Mouse (Mus musculus): ENCODE measurements around the gene Npc1l1. TPM values are rescaled to one million over a fixed set of nuclear protein-coding genes. Genes with fewer than 3 reads are reported as not detected.
"Not testable (repeated sequence)": the region's sequence is repeated elsewhere in the genome, so short reads cannot be mapped to it uniquely, and the experiment has no call there.

Gene Npc1l1
- total RNA-seq (2015; ENCODE audit: low replicate concordance) (not detected in 2 replicates), total RNA-seq (2017; ENCODE audit: low replicate concordance) (not detected in 2 replicates)

DNA sequence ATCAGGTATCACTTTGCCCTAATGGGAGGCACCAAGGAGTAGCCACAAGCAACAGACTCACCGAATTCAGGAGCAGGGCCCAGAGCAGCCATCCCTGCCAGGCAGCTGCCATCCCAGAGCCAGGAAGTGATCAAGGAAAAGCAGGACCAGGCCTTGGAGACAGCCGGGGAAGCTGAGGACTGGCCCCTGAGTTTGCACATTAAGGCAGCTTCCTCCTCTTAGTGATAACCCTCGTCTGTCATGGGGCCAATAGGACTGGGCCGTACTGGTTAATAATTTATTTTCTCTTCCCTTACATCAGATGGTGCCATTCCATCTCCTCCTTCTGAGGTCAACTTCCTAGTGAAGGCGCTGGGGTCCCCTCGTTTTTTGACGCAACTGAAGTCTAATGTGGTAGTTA lies at the start of gene Npc1l1:
Gene Npc1l1 (minus strand): TSS at position 132 of the 400 bp plus-strand sequence.
- ATAC-seq (replicated peaks; ENCODE audit: low FRiP score, poor library complexity, severe bottlenecking): no peak

DNA sequence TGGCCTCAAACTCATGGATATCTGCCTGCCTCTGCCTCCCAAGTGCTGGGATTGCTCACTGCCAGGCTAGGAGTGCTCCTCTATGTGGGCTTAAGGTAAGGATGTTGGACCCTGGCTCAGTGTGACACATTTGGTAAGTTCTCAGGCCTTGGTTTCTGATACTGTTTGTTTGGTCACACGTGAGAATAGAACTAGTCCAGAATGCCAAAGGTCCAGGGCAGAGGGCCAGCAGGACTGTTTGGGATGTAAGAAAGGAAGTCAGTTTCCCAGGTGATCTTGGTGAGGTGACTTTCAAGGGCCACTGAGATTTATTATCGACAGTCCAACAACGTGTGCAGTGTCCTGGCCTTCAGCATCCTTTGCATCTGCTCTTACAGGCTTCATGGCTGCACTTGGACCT lies 46.5 kb upstream of the Npc1l1 start:
- ATAC-seq (replicated peaks; ENCODE audit: low FRiP score, poor library complexity, severe bottlenecking): no peak

DNA sequence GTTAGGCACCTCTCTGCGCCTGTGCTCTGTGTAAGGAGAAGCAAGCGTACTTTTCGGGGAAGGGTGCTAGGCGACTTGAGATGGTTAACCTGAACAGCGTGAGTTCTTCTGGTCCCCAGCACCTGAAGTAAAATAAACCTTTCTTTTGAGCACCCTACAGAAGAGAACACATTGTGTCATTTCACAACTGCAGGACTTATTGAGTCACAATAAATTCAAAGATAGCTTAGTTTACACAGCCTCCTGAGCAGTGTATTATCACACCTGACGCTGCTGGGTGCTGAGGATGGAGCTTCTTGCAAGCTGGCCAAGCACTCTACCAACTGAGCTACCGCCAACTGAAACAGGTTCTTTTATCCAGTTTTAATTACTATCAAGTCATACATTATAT lies 45.1 kb upstream of the Npc1l1 start:
- no peak for ATAC-seq (replicated peaks; ENCODE audit: low FRiP score, poor library complexity, severe bottlenecking)

DNA sequence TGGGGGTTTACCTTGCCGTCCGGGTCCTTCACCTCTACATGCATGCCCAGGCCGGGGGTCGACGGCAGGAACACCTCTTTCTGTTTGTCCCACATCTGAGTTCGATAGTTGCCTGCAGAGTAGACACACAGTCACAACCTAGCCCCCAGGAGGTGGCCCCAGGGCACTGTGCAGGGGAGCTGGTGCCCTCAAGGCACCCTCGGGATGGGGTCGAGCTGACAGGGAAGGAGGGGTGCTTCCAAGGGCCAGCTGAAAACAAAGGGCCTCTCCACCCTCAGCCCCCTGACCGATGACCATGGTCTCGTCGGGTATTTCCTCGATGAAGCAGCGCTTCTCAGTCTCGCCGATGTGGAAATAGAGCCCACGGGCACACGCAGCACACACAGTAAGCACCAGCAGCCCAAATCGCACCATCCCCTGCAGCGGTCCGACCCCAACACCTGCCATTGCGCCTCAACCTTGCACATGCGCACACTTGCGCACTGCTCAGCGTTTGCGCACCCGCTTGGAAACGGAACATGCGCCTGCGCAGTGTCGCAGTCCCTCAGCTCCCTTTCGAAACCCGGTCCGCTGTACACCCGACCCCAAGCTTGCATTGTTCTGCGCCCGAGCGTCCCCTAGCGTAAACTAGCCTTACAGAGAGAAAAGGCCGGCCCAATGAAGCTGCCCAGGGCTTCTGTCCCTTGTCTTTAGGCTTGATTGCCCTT lies 44.6 kb upstream of the Npc1l1 start, which contains the start of gene Tmed4:
Gene Tmed4 (minus strand): TSS at position 484 of the 707 bp plus-strand sequence.
- peak; percentile 94 for ATAC-seq (replicated peaks; ENCODE audit: low FRiP score, poor library complexity, severe bottlenecking)

DNA sequence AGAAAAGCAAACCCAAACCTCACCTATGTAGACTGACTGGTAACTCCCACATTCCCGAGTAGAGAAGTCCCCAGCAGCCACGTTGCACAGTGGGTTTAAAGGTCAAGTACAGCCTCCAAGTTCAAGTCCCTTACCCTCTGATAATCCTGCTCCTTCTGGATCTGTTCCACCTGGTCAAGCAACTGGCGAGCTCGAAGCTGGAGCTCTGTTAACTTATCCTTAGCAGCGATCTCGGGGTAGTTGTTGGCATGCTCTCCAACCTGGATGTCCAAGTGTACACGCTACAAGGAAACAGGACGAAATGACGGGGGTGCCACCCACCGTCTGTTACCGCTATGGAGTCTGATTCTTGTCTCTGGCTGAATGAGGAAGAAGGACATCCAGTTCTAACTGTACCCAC lies 43.7 kb upstream of the Npc1l1 start:
- no peak for ATAC-seq (replicated peaks; ENCODE audit: low FRiP score, poor library complexity, severe bottlenecking)

DNA sequence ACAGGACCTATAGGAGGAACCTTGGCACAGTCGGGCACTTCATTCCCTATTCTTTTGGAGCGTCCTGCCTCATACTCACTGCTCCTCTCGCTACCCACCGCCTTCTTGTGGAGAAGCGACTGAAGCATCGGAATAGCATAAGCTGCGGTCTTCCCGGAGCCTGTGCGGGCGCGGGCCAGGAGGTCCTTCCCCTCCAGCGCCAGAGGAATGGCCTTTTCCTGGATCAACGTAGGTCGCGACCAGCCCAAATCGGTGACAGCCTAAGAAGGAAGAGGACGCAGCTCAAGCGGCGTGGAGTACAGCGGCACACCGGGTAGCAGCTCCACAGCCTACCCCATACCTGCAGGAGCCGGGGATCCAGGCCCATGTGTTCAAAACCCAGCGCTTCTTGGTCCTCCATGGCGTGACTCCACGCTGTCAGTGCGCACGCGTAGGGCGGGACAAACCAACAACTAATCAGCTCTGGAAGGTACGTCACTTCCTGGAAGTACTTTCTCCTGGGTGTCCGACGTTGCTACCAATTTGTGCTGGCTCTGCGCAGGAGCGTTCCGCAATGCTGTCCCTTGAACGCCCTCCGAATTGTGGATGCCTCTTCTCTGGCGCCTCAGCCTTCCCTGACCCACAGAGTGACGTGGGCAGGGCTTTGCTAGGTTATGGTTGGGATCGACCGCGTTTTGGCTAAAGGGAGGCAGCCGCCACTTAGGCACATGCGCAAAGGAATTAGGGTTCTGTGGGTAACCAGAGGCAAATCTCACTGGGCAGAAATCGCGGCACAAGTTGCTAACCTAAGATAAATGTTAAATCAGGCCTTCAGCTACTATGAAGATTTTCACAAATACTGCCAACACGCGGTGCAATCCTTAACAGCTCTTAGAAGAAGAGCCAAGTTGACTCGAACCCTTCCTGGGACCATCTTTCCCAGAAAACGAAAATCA lies 37.6 kb upstream of the Npc1l1 start, which contains the start of gene Ddx56:
Gene Ddx56 (minus strand): TSS at position 453 of the 935 bp plus-strand sequence.
- peak; percentile 99 for ATAC-seq (replicated peaks; ENCODE audit: low FRiP score, poor library complexity, severe bottlenecking)

DNA sequence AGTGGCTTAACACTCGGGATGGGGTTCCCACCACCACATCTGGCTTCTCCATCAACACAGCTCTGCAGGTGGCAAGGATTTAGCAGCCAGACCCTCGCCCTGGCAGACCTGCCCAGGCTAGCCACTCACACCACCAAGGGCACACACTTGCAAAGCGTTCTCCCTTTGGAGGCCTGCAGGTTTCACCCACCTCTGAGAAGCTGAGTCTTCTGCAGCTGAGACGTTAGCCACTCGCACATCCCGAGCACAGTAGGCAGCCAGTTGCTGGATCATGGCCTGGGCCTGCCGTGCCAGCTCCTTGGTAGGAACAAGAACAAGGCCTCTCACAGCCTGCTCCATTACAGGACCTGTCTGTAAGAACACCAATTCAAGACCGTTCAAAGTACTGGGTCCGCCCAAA lies 36.7 kb upstream of the Npc1l1 start:
- ATAC-seq (replicated peaks; ENCODE audit: low FRiP score, poor library complexity, severe bottlenecking): no peak

DNA sequence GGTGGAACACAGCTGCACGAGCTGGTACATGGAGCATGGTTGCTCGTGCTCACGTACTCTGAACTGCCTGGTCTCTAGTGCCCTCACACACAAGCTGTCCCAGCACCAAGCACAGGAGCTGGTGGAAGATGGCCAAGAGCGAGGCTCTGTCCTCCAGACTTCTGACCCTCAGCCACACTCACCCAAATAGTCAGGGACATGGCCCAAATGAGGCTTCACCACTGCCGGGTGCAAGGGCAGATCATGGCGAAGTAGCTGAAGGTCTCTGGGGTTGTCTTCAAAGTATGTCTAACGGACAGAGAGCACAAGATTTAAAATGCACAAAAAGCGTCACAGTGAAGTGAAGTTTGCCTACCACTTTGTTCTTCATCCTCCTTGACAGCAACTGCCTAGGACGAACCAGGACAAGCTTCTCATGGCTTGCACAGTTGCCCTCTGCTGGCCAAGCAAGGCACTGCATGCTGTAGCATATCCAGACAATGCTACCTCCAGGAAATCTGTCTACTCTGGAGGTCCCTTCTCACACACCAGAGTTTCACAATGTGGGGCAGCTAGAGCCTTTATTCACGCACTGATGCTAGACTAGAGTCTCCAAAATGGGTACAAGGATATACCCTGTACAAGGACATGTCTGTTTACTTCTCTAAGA lies 31.6 kb upstream of the Npc1l1 start:
- peak; percentile 74 for ATAC-seq (replicated peaks; ENCODE audit: low FRiP score, poor library complexity, severe bottlenecking)

DNA sequence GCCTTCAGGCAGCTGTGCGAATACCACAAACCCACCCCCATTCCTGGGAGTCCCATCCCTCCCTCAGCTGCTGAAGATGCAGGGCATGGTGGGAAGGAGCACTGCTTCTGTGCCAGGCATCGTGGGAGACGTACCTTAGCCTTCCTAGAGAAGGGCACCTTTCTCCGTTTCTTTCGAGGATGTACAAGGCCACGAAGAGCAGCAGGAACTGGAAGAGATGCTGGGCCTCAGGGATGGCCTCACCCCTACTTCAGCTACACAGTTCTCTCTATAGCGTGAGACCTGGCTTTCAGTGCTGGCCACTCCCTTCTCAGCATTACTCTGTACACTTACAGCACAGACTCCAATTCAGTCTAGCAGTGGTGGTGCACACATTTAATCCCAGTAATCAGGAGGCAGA lies 29.5 kb upstream of the Npc1l1 start:
- ATAC-seq (replicated peaks; ENCODE audit: low FRiP score, poor library complexity, severe bottlenecking): no peak

DNA sequence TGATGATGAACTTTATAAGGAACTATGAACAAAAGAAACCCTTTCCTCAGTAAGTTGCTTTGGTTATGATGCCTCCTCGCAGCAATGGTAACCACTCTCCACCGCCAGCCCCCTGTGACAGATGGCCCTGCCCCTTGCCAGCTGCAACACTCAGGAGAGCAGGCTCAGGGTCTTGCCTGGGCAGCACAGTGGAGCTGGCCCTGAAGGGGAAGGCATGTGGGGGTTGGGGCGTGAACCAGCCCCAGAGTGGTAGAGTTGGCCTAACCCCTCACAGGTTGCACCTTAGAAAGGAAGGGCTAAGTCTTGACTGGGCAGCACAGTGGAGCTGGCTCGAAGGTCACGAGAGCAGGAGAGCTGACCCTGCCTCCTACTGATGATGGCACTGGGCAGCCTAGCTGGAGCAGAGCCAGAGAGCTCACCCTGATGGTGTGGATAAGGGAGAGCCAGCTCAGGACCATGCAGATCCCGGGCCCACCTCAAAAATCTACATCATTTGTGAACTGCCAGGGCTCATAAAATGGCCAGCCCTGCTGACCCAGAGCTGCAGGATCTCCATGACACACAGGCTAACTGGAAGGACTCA lies 26.6 kb upstream of the Npc1l1 start:
- no peak for ATAC-seq (replicated peaks; ENCODE audit: low FRiP score, poor library complexity, severe bottlenecking)

DNA sequence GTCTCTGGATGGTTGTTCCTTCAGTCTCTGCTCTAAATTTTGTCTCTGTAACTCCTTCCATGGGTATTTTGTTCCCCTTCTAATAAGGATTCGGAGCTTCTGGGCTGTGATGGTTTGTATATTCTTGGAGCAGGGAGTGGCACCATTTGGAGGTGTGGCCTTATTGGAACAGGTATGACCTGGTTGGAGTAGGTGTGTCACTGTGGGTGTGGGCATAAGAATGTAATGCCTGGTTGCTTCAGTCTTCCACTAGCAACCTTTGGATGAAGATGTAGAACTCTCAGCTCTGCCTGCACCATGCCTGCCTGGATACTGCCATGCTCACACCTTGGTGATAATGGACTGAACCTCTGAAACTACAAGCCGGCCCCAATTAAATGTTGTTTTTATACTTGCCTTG lies 24.7 kb upstream of the Npc1l1 start:
- ATAC-seq (replicated peaks; ENCODE audit: low FRiP score, poor library complexity, severe bottlenecking): not testable (repeated sequence)

DNA sequence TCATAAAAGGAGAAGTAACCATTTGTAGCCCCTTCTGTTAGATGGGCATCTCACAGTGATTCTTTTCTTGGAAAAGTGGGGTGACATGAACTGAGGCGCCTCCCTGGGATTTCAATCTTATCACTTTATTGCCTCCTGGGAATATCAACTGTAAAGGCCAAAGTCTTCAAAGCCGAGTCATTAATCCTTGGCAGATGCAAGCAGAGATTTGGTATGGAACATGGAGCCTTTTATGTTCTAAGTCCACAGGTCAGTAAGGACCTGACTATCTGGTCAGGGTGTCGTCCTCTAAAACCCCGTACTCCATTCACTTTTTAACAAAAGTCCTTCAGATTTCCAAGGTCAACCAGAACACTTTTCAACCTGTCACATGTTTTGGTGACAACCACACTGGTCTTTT lies 22.9 kb upstream of the Npc1l1 start:
- no peak for ATAC-seq (replicated peaks; ENCODE audit: low FRiP score, poor library complexity, severe bottlenecking)

DNA sequence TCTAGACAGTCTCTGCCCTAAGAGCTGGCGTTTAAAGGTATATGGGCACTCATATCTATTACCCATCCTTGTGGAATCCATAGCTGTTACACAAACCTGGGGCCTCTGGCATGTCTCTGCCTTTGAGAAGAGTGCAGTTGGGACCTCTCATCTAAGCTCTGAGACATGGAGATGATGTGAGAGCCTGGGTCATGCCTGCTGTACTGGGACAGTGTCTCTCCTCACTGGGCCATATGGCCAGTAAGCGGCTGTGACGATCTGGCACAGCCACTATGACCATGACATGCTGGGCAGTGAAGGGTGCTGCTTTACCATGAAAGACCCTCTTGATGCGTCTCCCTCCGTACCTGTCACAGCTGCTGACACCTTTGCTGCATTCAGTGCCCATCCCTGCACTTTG lies 22.3 kb upstream of the Npc1l1 start:
- ATAC-seq (replicated peaks; ENCODE audit: low FRiP score, poor library complexity, severe bottlenecking): no peak

DNA sequence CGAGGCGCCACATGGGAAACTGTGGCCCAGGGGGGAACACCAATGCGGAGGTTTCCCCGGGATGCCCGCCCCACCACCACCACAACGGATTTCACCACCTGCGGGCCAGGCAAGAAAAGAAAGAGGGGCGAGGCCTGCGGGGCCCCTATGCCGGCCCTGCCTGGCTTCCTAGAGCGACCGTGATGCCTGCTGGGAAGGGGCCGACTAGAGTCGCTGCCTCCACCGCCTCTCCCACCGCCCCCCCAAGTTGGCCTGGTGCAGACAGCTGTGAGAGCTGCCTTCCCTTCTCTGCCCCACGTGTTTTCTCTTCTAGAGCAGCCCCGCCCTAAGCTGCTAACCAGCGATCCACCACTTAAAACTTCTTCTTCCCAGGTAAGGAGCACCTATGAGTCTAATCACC lies 14.8 kb upstream of the Npc1l1 start:
- no peak for ATAC-seq (replicated peaks; ENCODE audit: low FRiP score, poor library complexity, severe bottlenecking)

DNA sequence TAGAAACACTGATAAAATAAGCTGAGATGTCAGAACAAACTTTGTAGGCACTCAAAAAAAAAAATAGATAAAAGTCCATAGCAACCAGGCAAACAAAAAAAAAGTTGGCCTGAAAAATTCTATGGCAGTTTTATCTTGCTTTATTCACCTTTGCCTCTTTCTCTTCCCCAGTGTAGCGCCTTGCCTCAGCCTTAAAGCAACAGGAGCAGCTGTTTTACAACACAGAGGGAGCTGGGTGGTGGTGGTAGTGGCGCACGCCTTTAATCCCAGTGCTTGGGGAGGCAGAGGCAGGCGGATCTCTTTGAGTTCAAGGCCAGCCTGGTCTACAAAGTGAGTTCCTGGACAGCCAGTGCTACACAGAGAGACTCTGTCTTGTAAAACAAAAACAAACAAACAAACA lies 3.1 kb upstream of the Npc1l1 start:
- no peak for ATAC-seq (replicated peaks; ENCODE audit: low FRiP score, poor library complexity, severe bottlenecking)

DNA sequence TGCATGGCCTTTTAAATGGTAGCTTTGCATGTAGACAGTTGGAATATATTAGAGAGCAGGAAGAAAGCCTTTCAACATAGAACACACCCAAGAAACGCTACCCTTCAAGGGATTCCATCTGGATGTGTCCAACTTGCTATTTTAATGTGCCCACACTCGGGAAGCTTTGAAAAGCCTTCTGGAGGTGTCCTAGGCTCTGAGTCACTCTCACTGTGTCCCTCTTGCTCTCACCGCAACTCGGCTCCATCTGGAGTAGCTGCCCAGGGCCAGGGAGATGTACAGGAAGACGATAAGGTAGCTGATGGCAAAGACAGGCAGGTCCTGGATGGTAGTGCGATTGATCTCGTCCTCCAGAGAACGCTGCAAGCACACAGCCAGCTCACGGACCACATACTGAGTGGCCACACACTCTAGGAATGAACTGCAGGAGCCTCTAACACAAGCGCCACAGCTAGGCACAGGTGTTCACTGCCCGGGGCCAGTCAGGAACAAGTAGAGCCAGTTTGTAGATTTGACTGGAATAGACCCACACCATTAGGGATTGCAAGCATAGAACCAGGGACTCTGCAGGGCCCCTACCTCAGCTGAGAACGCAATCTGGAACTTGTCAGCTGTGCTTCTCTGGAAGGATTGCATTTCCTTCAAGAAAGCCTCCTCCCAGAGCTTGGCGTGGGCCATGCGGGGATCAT lies 5.3 kb downstream of the Npc1l1 start:
- ATAC-seq (replicated peaks; ENCODE audit: low FRiP score, poor library complexity, severe bottlenecking): no peak

DNA sequence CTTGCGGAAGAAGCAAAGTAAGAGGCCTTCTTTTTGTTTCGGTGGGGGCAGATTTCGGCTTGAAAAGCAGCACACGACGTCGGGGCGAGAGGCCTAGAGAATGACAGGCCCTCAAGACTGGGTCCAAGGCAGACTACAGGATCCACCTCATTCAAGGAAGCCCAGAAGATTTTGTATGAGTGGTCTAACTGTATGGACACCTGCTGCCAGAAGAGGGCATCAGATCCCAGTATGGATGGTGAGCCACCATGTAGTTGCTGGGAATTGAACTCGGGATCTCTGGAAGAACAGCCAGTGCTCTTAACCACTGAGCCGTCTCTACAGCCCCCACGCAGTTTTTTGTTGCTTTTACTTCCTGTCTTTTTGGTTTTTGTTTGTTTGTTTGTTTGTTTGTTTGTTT lies 7.8 kb downstream of the Npc1l1 start:
- no peak for ATAC-seq (replicated peaks; ENCODE audit: low FRiP score, poor library complexity, severe bottlenecking)

DNA sequence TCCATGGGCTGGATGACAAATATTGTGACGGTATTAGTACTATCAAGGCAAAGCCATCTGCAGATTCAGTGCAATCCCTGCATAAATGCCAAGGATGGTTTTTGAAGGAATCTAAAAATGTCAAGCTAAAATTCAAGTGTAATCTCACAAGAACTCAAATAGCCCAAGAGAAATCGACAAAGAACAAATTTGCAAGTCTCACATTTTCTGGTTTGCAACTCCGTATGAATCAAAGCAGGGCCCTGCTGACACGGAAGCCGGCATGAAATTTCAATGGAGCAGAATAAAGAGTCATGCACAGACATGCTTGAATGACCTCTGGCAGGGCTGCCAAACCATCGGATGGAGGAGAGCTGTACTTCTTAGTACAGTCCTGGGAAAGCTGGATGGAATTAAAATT lies 10.0 kb downstream of the Npc1l1 start:
- ATAC-seq (replicated peaks; ENCODE audit: low FRiP score, poor library complexity, severe bottlenecking): no peak

DNA sequence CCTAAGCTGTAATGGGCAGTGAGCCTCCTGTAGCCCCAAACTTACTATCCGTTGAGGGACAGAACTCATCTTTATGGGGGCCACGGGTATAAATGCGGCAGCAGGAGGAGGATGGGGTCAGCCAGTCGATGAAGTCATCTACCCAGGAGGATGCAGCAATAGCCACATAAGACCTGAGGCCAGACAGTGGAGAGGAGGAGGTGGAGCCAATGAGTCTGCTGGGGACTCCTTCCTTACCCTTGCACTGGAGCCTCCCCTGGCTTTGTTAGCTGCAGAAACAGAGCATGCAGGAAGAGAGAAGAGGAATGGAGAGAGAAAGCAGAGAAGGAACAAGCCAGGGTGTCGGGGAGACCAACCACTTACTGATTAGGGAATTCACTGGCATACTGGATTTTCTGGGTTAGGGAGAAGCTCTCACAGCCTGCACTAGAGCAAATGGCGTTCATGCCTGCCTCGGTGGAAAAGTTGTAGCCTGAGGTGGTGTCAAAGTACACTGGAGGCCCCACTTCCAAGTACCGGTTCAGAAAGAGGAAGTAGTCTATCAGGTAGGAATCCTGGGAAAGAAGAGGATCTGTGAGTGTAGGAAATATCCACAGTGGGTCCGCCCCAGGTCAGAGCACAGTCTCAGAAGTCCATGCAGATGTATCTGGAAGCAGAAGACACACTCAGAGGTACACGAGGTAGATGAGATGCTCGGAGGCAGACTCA lies 11.6 kb downstream of the Npc1l1 start:
- ATAC-seq (replicated peaks; ENCODE audit: low FRiP score, poor library complexity, severe bottlenecking): no peak
